Mouse (Mus musculus) heart, embryonic 16.5 days (tissue): ENCODE results near the gene Cntnap1. TPM values are rescaled to one million over a fixed set of nuclear protein-coding genes. Genes with fewer than 3 reads are reported as not detected.
"Not testable (repeated sequence)": the region's sequence is repeated elsewhere in the genome, so short reads cannot be mapped to it uniquely, and the experiment has no call there.

ENCODE experiments used
- ATAC-seq: fragments of 200-750 bp; cut with Nextera tagmentation; replicated peaks from 2 replicates; pipeline ENCODE4 v1.8.0; 2017; ENCODE audit warnings: moderate number of reproducible peaks; ENCODE audit not compliant: insufficient read depth, low FRiP score; ENCODE audit errors: extremely low read depth
- H3K27ac ChIP-seq: fragments of 300-500 bp; sonication (generic); 2 replicates; pipeline ENCODE4 v1.5.1; 2014; ENCODE audit warnings: mild to moderate bottlenecking, low read length, control low read depth, moderate library complexity
- H3K27me3 ChIP-seq: fragments of 300-500 bp; sonication (generic); 2 replicates; pipeline ENCODE4 v1.6.1; 2014; ENCODE audit warnings: low read length, mixed read lengths; ENCODE audit not compliant: control insufficient read depth, insufficient read depth
- H3K36me3 ChIP-seq: fragments of 300-500 bp; sonication (generic); 2 replicates; pipeline ENCODE4 v1.6.1; 2014; ENCODE audit not compliant: control insufficient read depth, insufficient read depth
- H3K4me1 ChIP-seq: fragments of 300-500 bp; sonication (generic); 2 replicates; pipeline ENCODE4 v1.6.1; 2014; ENCODE audit warnings: low read length, mixed read lengths; ENCODE audit not compliant: control insufficient read depth, insufficient read depth
- H3K4me2 ChIP-seq: fragments of 300-500 bp; sonication (generic); 2 replicates; pipeline ENCODE4 v1.6.1; 2014; ENCODE audit warnings: low read depth, mild to moderate bottlenecking, control low read depth, low read length
- H3K4me3 ChIP-seq: fragments of 300-500 bp; sonication (generic); 2 replicates; pipeline ENCODE4 v1.5.1; 2014; ENCODE audit warnings: mild to moderate bottlenecking, control low read depth, low read length
- H3K9ac ChIP-seq: fragments of 300-500 bp; sonication (generic); 2 replicates; pipeline ENCODE4 v1.6.1; 2014; ENCODE audit warnings: low read length, control low read depth
- H3K9me3 ChIP-seq: fragments of 300-500 bp; sonication (generic); replicated peaks from 2 replicates; pipeline ENCODE4 v1.6.1; 2016; ENCODE audit warnings: low read length; ENCODE audit not compliant: control insufficient read depth
- WGBS: fragments of 180-500 bp; shearing (Covaris S2); extraction: QIAGEN DNeasy Blood & Tissue Kit; methylation state at CpG from one replicate; pipeline ENCODE4 v1.1.7; 2014; 5-methylcytosine and 5-hydroxymethylcytosine counted together
- polyA plus RNA-seq: library from polyadenylated mRNA; unstranded; fragments of >200 nt; fragmentation: Nextera tagmentation; extraction: Ambion mirVana; gene quantifications from 2 replicates; pipeline ENCODE4 v1.2.1, GENCODE M21; 2015

Gene Cntnap1
- polyA plus RNA-seq, 1 experiment from 2014 or later = 1.0 TPM

DNA sequence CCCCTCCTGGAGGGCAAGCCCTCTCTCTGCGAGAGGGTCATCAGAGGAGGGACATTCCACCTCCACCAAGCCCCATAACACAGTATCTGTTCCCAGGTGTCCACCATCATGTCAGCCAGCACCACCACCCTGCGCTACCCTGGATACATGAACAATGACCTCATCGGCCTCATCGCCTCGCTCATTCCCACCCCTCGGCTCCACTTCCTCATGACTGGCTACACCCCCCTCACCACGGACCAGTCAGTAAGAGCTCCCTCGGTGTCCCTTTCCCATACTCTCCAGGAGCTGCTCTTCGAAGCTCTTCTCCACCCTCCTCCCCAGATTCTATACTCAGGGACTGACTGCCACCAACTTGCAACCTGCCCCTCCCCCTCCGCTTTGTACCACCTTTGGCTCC lies 10.2 kb upstream of the Cntnap1 start:
- H3K9ac ChIP-seq, H3K4me3 ChIP-seq, H3K4me2 ChIP-seq, H3K9me3 ChIP-seq, H3K27me3 ChIP-seq, ATAC-seq, H3K4me1 ChIP-seq, H3K27ac ChIP-seq: not testable (repeated sequence)
- WGBS = 66% methylated on average over 8 of the region's 10 CpGs
- H3K36me3 ChIP-seq = peaks cover 31% of the 10 kb centered on the region

DNA sequence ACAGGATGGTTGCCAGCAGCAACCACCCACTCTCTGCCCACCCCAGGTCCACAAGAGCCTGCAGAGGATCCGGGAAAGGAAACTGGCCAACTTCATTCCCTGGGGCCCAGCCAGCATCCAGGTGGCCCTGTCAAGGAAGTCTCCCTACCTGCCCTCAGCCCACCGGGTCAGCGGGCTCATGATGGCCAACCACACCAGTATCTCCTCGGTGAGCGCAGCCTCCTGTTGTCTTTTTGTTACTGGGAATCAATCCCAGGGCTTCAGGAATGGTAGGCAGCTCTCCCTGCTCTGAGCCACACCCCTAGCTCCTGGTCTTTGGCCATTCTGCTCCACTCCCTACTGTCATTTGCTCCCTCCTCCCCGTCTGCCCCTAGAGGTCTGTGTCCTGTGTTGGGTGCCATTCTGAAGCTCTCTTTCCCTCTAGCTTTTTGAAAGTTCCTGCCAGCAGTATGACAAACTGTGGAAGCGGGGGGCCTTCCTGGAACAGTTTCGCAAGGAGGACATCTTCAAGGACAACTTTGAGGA lies 9.3 kb upstream of the Cntnap1 start:
- not testable (repeated sequence) for H3K4me3 ChIP-seq, H3K4me1 ChIP-seq, H3K9ac ChIP-seq, H3K27me3 ChIP-seq, ATAC-seq, H3K4me2 ChIP-seq, H3K9me3 ChIP-seq, H3K27ac ChIP-seq
- WGBS = 74% methylated on average over 6 of the region's 8 CpGs
- peaks cover 37% of the 10 kb centered on the region for H3K36me3 ChIP-seq

- Histone ChIP-seq H3K36me3 (peaks cover 42% of the 10 kb centered on the region), H3K4me3 (no peak overlapping the region), H3K4me1 (peaks cover 2% of the 10 kb centered on the region; the same call in 1 of the 2 replicates), H3K27ac (no peak overlapping the region), H3K9ac (no peak overlapping the region), H3K9me3 (no peaks in the 10 kb centered on the region), H3K27me3 (peaks cover 13% of the 10 kb centered on the region), H3K4me2 (no peak overlapping the region)
- WGBS = 87% methylated on average over 15 of the region's 15 CpGs
- ATAC-seq = no peak
Observed at GRCm38 (mm10) chr11:101161551-101161950, 8.8 kb upstream of the Cntnap1 start.

- Histone ChIP-seq H3K4me1 (peaks cover 2% of the 10 kb centered on the region; the same call in 1 of the 2 replicates), H3K4me3 (no peak overlapping the region), H3K9me3 (no peaks in the 10 kb centered on the region), H3K9ac (no peak overlapping the region), H3K4me2 (no peak overlapping the region), H3K27me3 (peaks cover 18% of the 10 kb centered on the region), H3K27ac (no peak overlapping the region), H3K36me3 (peaks cover 49% of the 10 kb centered on the region)
- no peak for ATAC-seq
- 63% methylated on average over 5 of the region's 5 CpGs for WGBS
Observed at GRCm38 (mm10) chr11:101162301-101162700, 8.0 kb upstream of the Cntnap1 start.

- H3K27ac ChIP-seq = no peak overlapping the region
- peaks cover 20% of the 10 kb centered on the region for H3K27me3 ChIP-seq
- no peak overlapping the region for H3K9ac ChIP-seq
Observed at GRCm38 (mm10) chr11:101162772-101163171, 7.6 kb upstream of the Cntnap1 start.

DNA sequence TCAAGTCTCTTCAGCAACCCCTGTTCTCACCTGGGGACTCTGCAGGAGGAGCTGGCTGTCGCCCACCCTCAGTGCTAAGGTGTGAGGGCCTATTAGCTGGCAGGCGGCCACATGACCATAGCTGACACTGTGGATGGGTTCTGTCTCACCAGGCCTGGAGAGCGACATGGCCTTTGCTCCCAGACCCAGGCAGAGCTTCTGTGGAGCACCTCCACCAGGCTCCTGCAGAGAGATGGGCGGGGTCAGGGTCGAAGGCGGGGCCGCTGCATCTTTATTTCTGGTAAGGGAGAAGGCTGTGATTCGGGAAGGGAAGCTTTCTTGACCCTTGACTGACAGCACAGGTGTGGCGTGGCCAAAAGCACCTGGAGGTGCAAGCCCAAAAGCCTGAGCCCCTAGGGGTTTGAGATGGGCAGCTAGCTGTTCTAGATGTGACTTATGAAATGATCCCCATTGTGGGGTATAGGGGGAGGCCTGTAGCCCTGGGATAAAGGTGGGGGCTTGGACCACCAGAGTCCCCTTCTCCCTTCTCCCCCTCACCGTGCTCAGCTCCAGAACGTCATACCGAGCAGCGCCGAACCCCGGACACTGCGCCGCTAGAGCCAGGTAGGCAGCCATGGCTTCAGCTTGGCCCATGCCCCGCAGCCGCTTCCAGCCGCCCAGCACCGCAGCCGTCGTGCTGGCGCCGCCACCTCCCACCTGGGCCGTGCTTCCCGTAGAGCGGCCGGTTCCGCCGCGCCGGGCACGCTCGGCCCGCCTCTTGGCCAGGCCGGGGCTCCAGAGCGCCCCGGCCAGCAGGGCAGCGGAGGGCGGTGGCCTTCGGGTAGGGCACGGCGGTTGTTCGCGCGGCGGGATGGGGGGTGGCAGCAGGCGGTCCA lies 6.6 kb upstream of the Cntnap1 start:
- no peak for ATAC-seq
- 39% methylated on average over 48 of the region's 49 CpGs for WGBS
- Histone ChIP-seq H3K36me3 (peaks cover 60% of the 10 kb centered on the region), H3K27ac (no peak overlapping the region), H3K9ac (0 out of 2 replicates have a peak overlapping the region, but pooled peaks have one; percentile 26), H3K27me3 (peaks cover 23% of the 10 kb centered on the region), H3K4me3 (peak overlapping the region; percentile 30), H3K4me1 (peaks cover 8% of the 10 kb centered on the region; the same call in 1 of the 2 replicates), H3K4me2 (peak overlapping the region; percentile 50), H3K9me3 (no peaks in the 10 kb centered on the region)

More at GRCm38 (mm10) chr11:101162772-101163171, 7.6 kb upstream of the Cntnap1 start:
- no peak overlapping the region for H3K4me2 ChIP-seq
- H3K4me3 ChIP-seq = no peak overlapping the region
- no peak for ATAC-seq
- H3K4me1 ChIP-seq = peaks cover 2% of the 10 kb centered on the region; the same call in 1 of the 2 replicates
- peaks cover 54% of the 10 kb centered on the region for H3K36me3 ChIP-seq
- 60% methylated on average over 5 of the region's 5 CpGs for WGBS
- H3K9me3 ChIP-seq = no peaks in the 10 kb centered on the region

DNA sequence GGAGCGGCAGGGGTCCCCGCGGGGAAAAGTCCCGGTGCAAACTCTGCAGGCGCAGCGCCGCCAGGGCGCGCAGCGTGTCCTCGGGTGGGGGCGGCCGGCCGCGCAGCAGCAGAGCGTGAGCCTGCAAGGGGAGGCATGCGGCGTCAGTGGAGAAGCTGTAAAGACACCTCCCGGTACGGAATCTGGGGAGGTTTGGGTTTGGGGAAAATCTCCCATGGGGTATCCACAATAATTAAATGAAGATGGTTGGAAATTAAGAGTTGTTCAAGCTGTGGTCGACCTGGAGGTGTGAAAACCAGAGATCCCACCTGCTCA lies 6.0 kb upstream of the Cntnap1 start:
- H3K27me3 ChIP-seq = peaks cover 23% of the 10 kb centered on the region
- H3K4me2 ChIP-seq = peak overlapping the region; percentile 50
- peaks cover 60% of the 10 kb centered on the region for H3K36me3 ChIP-seq
- H3K4me1 ChIP-seq = peaks cover 14% of the 10 kb centered on the region
- H3K27ac ChIP-seq = no peak overlapping the region
- no peaks in the 10 kb centered on the region for H3K9me3 ChIP-seq
- peak overlapping the region; percentile 30 for H3K4me3 ChIP-seq
- WGBS = 38% methylated on average over 21 of the region's 21 CpGs
- no peak for ATAC-seq
- H3K9ac ChIP-seq = 0 out of 2 replicates have a peak overlapping the region, but pooled peaks have one; percentile 26

- Histone ChIP-seq H3K9me3 (no peaks in the 10 kb centered on the region), H3K27ac (no peak overlapping the region), H3K36me3 (peaks cover 60% of the 10 kb centered on the region), H3K9ac (no peak overlapping the region), H3K4me3 (no peak overlapping the region), H3K4me1 (peaks cover 19% of the 10 kb centered on the region), H3K4me2 (no peak overlapping the region), H3K27me3 (peaks cover 23% of the 10 kb centered on the region)
- ATAC-seq = no peak
- 52% methylated on average over 35 of the region's 35 CpGs for whole genome bisulfite sequencing
Observed at GRCm38 (mm10) chr11:101164677-101165580, 5.4 kb upstream of the Cntnap1 start.
